Mouse (Mus musculus): ENCODE results near the gene Ctns. TPM values are rescaled to one million over a fixed set of nuclear protein-coding genes. Genes with fewer than 3 reads are reported as not detected.

Gene Ctns
- polyA plus RNA-seq, 1 experiment = 11.9 TPM

DNA sequence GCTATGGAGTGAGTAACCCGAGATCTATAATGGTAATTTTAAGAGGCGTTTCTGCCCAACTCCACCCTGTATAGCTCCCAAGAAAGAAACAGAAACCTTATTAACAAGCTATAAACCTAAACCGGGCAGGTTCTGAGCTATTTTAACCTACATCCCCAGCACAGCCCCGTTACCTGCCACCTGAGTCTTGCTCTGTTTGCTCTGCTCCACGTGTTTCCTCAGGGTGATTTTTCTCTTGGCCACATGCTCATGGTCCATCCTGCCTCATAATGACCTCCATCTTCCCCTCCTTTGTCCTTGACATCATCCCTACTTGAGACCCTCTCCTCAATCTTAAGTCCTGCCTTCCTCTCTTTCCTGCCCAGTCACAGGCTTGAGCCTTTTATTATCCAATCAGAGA, 64.6 kb downstream of the Ctns start:
- H3K27ac ChIP-seq (ENCODE audit: insufficient read depth, low read length) = no peak overlapping the region
- no peak for DNase-seq (ENCODE audit: low read depth in 1 of 2, low spot score in 2 of 2)
- no peak overlapping the region for H3K4me3 ChIP-seq (ENCODE audit: extremely low read depth, insufficient read depth, insufficient read length)
- TF ChIP-seq POLR2A (IDR thresholded peaks at IDR 0.05; ENCODE audit: low read depth, low read length) = no peak
- no peak for TF ChIP-seq CTCF (IDR thresholded peaks at IDR 0.05; ENCODE audit: extremely low read depth, insufficient read depth, insufficient read length, insufficient replicate concordance)
- H3K36me3 ChIP-seq (ENCODE audit: control insufficient read depth, insufficient read depth, low read length) = no peaks in the 10 kb centered on the region
- WGBS = 82% methylated on average over 5 of the region's 5 CpGs
- H3K4me1 ChIP-seq (ENCODE audit: control insufficient read depth, insufficient read depth, insufficient read length) = peaks cover 12% of the 10 kb centered on the region; the same call in 1 of the 2 replicates
- no peaks in the 10 kb centered on the region for H3K27me3 ChIP-seq (ENCODE audit: control insufficient read depth, insufficient read depth, low read length)

Other genes with a start within 250 kb of the Ctns start
- gene Atp2a3, start 237.9 kb downstream of the Ctns start, polyA plus RNA-seq (2012; rRNA removed) = 293 and 323 TPM in 2 replicates
- 14.3 and 16.3 TPM in 2 replicates for gene P2rx1, start 199.9 kb downstream of the Ctns start, polyA plus RNA-seq (2012; rRNA removed)
- 2.2 and 2.4 TPM in 2 replicates for gene Camkk1, start 180.0 kb downstream of the Ctns start, polyA plus RNA-seq (2012; rRNA removed)
- 1.8 and 2.0 TPM in 2 replicates for gene Ncbp3, start 151.3 kb downstream of the Ctns start, polyA plus RNA-seq (2012; rRNA removed)
- gene Itgae, start 108.5 kb downstream of the Ctns start, polyA plus RNA-seq (2012; rRNA removed) = 5.0 and 5.1 TPM in 2 replicates
- gene Haspin, start 60.7 kb downstream of the Ctns start, polyA plus RNA-seq (2012; rRNA removed) = 2.2 and 2.5 TPM in 2 replicates
- 0.22 and 0.28 TPM in 2 replicates for gene P2rx5, start 38.6 kb downstream of the Ctns start, polyA plus RNA-seq (2012; rRNA removed)
- 27.2 and 42.2 TPM in 2 replicates for gene Emc6, start 22.0 kb downstream of the Ctns start, polyA plus RNA-seq (2012; rRNA removed)
- 17.0 and 18.7 TPM in 2 replicates for gene Tax1bp3, start 22.0 kb downstream of the Ctns start, polyA plus RNA-seq (2012; rRNA removed)
- 3.1 and 3.3 TPM in 2 replicates for gene Shpk, start 418 bp upstream of the Ctns start, polyA plus RNA-seq (2012; rRNA removed)
- gene Trpv1, start 35.2 kb upstream of the Ctns start, polyA plus RNA-seq (2012; rRNA removed) = not detected in 2 replicates
- 0.07 and 0.14 TPM in 2 replicates for gene Trpv3, start 68.3 kb upstream of the Ctns start, polyA plus RNA-seq (2012; rRNA removed)
- gene Aspa, start 130.6 kb upstream of the Ctns start, polyA plus RNA-seq (2012; rRNA removed) = 0.08 TPM in 1 of 2 replicates, not detected in the other
- gene Gm49340, start 130.7 kb upstream of the Ctns start, polyA plus RNA-seq (2012; rRNA removed) = not detected in 2 replicates
- not detected in 2 replicates for gene Spata22, start 130.7 kb upstream of the Ctns start, polyA plus RNA-seq (2012; rRNA removed)
- not detected in 2 replicates for gene Olfr20, start 151.7 kb upstream of the Ctns start, polyA plus RNA-seq (2012; rRNA removed)
- gene Olfr376, start 172.2 kb upstream of the Ctns start, polyA plus RNA-seq (2012; rRNA removed) = not detected in 2 replicates
- gene Olfr1, start 200.6 kb upstream of the Ctns start, polyA plus RNA-seq (2012; rRNA removed) = not detected in 2 replicates
- not detected in 2 replicates for gene Olfr378, start 229.4 kb upstream of the Ctns start, polyA plus RNA-seq (2012; rRNA removed)

Data from spleen, adult 2 months (tissue).